Mouse (Mus musculus) layer of hippocampus, adult 9-11 months (tissue): ENCODE data around the gene H2-T22.
"Not testable (repeated sequence)": the region's sequence is repeated elsewhere in the genome, so short reads cannot be mapped to it uniquely, and the experiment has no call there.

ENCODE experiments used
- DNase-seq: peaks from one replicate; pipeline ENCODE4 v3.0.0; 2022

H2-T22 gene

GRCm38 (mm10) chr17:36042610-36043169, at the start of gene H2-T22, which contains the start of gene Gm6034:
H2-T22 (minus strand) TSS chr17:36042747.
Gm6034 (plus strand) TSS chr17:36042961.
- DNase-seq = peak; percentile 91

GRCm38 (mm10) chr17:36091933-36092332, 49.4 kb upstream of the H2-T22 start:
- not testable (repeated sequence) for DNase-seq

- DNase-seq = not testable (repeated sequence)
Measured at GRCm38 (mm10) chr17:36085976-36086375, 43.4 kb upstream of the H2-T22 start.

- no peak for DNase-seq
Measured at GRCm38 (mm10) chr17:36083870-36084451, 41.4 kb upstream of the H2-T22 start.

GRCm38 (mm10) chr17:36083266-36083869, 40.8 kb upstream of the H2-T22 start:
- DNase-seq = no peak

- not testable (repeated sequence) for DNase-seq
Measured at GRCm38 (mm10) chr17:36082519-36083232, 40.1 kb upstream of the H2-T22 start.

- not testable (repeated sequence) for DNase-seq
Measured at GRCm38 (mm10) chr17:36081901-36082300, 39.4 kb upstream of the H2-T22 start.

- DNase-seq = peak; percentile 84
Measured at GRCm38 (mm10) chr17:36060829-36061228, 18.3 kb upstream of the H2-T22 start.

GRCm38 (mm10) chr17:36058362-36058761, 15.8 kb upstream of the H2-T22 start, which contains the start of gene Gm11127:
Gm11127 (minus strand) TSS chr17:36058371.
- DNase-seq = not testable (repeated sequence)

GRCm38 (mm10) chr17:36057927-36058326, 15.4 kb upstream of the H2-T22 start:
- DNase-seq = not testable (repeated sequence)

- DNase-seq = no peak
Measured at GRCm38 (mm10) chr17:36043286-36043685, 739 bp upstream of the H2-T22 start.

- DNase-seq = not testable (repeated sequence)
Measured at GRCm38 (mm10) chr17:36042055-36042454, 492 bp downstream of the H2-T22 start.

GRCm38 (mm10) chr17:36040604-36041003, 1.9 kb downstream of the H2-T22 start:
- DNase-seq = not testable (repeated sequence)

GRCm38 (mm10) chr17:36036126-36036525, 6.4 kb downstream of the H2-T22 start:
- not testable (repeated sequence) for DNase-seq

- DNase-seq = peak; percentile 53
Measured at GRCm38 (mm10) chr17:36035010-36035638, 7.4 kb downstream of the H2-T22 start.

- not testable (repeated sequence) for DNase-seq
Measured at GRCm38 (mm10) chr17:36034524-36034923, 8.0 kb downstream of the H2-T22 start.

- DNase-seq = peak; percentile 45
Measured at GRCm38 (mm10) chr17:36032351-36032875, 10.1 kb downstream of the H2-T22 start, which contains the start of gene H2-T23. H2-T23 (minus strand) TSS chr17:36032855.

- DNase-seq = peak; percentile 37
Measured at GRCm38 (mm10) chr17:36031583-36032331, 10.8 kb downstream of the H2-T22 start.

GRCm38 (mm10) chr17:36030703-36031582, 11.6 kb downstream of the H2-T22 start:
- DNase-seq = not testable (repeated sequence)

- not testable (repeated sequence) for DNase-seq
Measured at GRCm38 (mm10) chr17:36030046-36030702, 12.4 kb downstream of the H2-T22 start.
